Mouse (Mus musculus) Patski (cell line): ENCODE results near the gene Tmem221. TPM values are rescaled to one million over a fixed set of nuclear protein-coding genes. Genes with fewer than 3 reads are reported as not detected.
A peak's percentile ranks its signal among the peaks of the same experiment; 100 is the strongest.
"Not testable (repeated sequence)": the region's sequence is repeated elsewhere in the genome, so short reads cannot be mapped to it uniquely, and the experiment has no call there.

Experiments used
- ATAC-seq: fragments of 100-300 bp; one replicate; pipeline ENCODE4 v1.8.0; 2021
- CTCF ChIA-PET: fragments of 350-600 bp; sonication (Branson Sonifier 250); formaldehyde crosslinking; loops from one replicate; lab custom pipeline; 2022; ENCODE audit warnings: inconsistent platforms; lab: Charles Lee
- POLR2A ChIA-PET: fragments of 350-600 bp; sonication (Branson Sonifier 250); formaldehyde crosslinking; loops from one replicate; lab custom pipeline; 2022; ENCODE audit warnings: antibody characterized with exemption, inconsistent platforms; lab: Charles Lee
- DNase-seq: peaks from one replicate; pipeline ENCODE4 v3.0.0-alpha.2; 2011; ENCODE audit warnings: low read depth, low spot score
- H3K27me3 ChIP-seq: fragments of 371-371 bp; one replicate; pipeline ENCODE4 v1.5.1; 2021
- CTCF ChIP-seq: fragments of 100-300 bp; IDR thresholded peaks from one replicate; pipeline ENCODE4 v1.5.1; 2021
- in situ Hi-C: fragments of 300-500 bp; cut with MboI; formaldehyde crosslinking; loops from 3 replicates; pipeline ENCODE4 v1.11.1; 2018; ENCODE audit warnings: low pct_unique_long_range_greater_than_20kb, mixed read lengths
- polyA plus RNA-seq: library from polyadenylated mRNA; unstranded; gene quantifications from one replicate; pipeline ENCODE4 v1.2.3, GENCODE M21; 2021

Tmem221 gene
- polyA plus RNA-seq, 1 experiment from 2014 or later = 3.4 TPM

DNA sequence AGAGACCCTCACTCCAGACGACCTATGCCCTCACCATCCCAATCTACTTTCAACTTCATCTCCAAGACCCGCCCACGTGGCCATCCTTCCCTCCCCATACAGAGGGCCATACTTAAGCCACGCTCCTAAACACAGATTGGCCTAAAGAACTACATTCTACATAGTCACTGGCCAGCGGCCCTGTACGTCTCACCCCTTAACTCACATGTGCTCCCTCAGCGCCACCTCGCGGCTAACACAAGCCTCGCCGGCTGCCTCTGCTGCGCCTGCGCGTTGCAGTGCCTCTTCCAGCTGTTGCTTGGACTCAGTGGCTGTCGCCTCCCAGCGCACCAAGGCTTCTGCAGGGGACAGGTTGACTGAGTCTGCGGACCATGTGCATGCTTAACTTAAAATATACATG, 37.0 kb downstream of the Tmem221 start:
- peak; percentile 99 for TF ChIP-seq CTCF
- H3K27me3 ChIP-seq = no peaks in the 10 kb centered on the region
- in situ Hi-C loops = loop anchor here (5.0 kb wide), 2 partner anchors 34 to 79 kb away; partner anchors contain the start of genes Ano8 and Gtpbp3
- POLR2A ChIA-PET = no interaction called here
- CTCF ChIA-PET = interaction anchor here (1.1 to 3.8 kb wide), 7 partner anchors 9 to 130 kb away, joined by 3 to 29 read pairs (median 11); partner anchors contain the start of gene Mrpl34
- ATAC-seq (peak; percentile 96), DNase-seq (peak; percentile 66)

DNA sequence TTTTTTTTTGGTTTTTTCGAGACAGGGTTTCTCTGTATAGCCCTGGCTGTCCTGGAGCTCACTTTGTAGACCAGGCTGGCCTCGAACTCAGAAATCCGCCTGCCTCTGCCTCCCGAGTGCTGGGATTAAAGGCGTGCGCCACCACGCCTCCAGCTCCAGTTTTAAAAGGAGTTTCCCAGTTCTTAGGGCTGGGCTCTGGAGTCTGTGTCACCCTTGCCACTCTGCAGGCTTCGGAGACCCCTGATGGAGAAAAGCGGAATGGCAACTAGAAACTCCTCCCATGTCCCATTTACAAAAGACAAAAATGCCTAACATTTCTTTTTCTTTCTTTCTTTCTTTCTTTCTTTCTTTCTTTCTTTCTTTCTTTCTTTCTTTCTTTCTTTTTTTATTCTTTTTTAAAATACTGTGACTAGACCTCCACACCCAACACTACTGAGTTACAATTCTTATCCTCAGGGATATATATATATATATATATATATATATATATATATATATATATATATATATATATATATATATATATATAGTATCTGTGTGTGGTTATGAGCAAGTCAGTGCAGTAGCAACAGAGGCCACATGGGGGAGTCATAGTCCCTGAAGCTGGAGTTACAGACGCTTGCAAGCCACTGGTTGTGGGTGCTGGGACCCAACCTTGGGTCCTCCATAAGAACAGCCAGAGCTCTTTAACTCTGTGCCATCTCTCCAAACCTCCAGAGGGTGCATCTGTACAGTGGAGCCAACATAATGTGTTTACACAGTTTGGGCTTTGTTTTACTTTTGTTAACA, 39.4 kb downstream of the Tmem221 start:
- in situ Hi-C loops, H3K27me3 ChIP-seq, ATAC-seq, DNase-seq: not testable (repeated sequence)
- peak; percentile 44 for TF ChIP-seq CTCF
- CTCF ChIA-PET = interaction anchor here (0.6 to 3.8 kb wide), 17 partner anchors 11 to 76 kb away, joined by 3 to 29 read pairs (median 5); partner anchors contain the start of genes Ano8, Dda1, Mrpl34 and Slc27a1
- POLR2A ChIA-PET = interaction anchor here (0.7 to 0.8 kb wide), 2 partner anchors 23 to 30 kb away, joined by 4 read pairs; no protein-coding TSS in a partner anchor

DNA sequence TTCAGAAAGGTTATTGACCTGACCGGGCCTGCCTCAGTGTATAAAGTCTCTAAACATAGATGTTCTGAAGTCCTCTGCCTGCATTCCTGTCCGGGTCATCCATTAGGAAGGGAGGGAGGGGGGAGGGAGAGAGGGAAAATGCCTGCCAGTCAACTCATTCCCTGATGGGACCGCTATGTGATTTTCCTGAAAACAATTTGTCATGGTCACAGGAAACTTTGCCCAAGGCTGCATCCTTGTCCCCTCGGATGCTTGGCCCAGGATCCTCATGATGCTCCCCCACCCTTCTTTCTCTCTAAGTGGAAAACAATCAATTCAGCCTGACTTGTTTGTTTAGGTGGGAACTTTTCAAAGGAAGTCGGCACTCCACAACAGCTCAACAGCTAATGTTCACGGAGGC, 41.9 kb downstream of the Tmem221 start:
- in situ Hi-C loops = no loop called here
- no peak for DNase-seq
- H3K27me3 ChIP-seq = no peaks in the 10 kb centered on the region
- TF ChIP-seq CTCF = no peak
- POLR2A ChIA-PET = interaction anchor here (0.7 kb wide), 1 partner anchor 20 kb away, joined by 3 read pairs; no protein-coding TSS in a partner anchor
- CTCF ChIA-PET = interaction anchor here (0.6 kb wide), 1 partner anchor 23 kb away, joined by 3 read pairs; no protein-coding TSS in a partner anchor
- no peak for ATAC-seq

DNA sequence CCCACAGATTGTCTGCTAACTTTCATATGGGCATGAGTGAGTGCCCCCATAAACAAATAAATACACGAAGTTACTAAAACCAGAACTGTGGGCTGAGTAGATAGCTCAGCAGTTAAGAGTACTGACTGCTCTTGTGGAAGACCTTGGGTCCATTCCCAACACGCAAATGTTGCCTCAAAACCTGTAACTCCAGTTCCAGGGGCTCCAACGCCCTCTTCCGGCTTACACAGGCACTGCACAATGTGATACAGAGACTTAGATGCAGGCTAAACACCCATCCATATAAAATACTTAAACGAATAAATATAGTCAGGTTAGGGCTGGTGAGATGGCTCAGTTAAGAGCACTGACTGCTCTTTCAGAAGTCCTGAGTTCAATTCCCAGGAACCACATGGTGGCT, 43.6 kb downstream of the Tmem221 start:
- TF ChIP-seq CTCF = no peak
- POLR2A ChIA-PET = no interaction called here
- in situ Hi-C loops = no loop called here
- CTCF ChIA-PET = no interaction called here
- DNase-seq (no peak), ATAC-seq (no peak)
- peaks cover 12% of the 10 kb centered on the region for H3K27me3 ChIP-seq

DNA sequence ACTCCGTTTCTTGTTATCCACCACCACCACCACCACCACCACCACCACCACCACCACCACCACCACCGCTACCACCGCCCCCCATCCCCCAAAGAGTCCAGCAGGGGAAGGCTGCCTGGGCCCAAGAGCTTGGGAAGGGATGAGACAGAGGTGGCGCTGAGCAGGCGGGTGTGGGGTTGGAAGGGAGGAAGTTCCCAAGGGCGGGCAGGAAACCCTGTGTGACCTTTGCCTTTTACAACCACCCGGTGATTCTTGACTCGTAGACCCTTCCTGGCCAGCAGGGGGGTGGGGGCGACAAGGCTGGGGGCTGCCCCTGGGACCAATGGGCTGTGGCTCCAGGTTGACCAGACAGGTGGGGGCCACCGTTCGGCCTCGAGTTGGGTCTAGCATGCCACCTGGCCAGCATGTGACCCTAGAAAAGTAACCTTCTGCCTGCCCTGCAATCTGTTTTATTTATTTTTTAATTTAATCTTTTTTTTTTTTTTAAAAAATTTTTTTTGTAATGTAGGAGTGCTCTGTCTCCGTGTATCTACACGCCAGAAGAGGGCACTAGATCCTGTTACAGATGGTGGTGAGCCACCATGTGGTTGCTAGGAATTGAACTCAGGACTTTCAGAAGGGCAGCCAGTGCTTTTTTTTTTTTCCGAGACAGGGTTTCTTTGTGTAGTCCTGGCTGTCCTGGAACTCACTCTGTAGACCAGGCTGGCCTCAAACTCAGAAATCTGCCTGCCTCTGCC, 45.5 kb downstream of the Tmem221 start:
- H3K27me3 ChIP-seq = peaks cover 16% of the 10 kb centered on the region
- CTCF ChIA-PET = no interaction called here
- POLR2A ChIA-PET = no interaction called here
- no peak for DNase-seq
- no peak for ATAC-seq
- no peak for TF ChIP-seq CTCF
- in situ Hi-C loops = no loop called here

DNA sequence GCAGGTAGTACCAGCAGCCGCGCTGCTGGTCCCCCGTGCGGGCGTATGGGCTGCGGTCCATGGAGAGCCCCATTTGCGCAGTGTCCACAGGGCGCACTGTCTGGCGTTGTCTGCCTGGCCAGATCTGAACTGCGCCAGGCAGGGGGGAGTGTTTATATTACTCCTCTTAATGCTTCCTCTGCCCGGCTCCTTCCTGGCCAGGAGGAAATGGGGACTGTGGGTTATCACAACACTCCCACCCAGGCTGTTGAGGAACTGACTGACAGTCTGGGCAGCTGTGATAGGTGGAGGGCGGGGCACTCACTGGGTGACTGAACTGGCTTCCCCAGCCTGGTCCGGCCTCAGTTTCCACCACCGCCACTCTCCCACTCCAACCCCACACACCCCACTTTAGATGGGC, 47.0 kb downstream of the Tmem221 start, which contains the start of gene Plvap:
Plvap (minus strand) TSS at position 109 of the 400 bp plus-strand sequence.
- no peak for DNase-seq
- in situ Hi-C loops = no loop called here
- H3K27me3 ChIP-seq = peaks cover 24% of the 10 kb centered on the region
- ATAC-seq = no peak
- ChIA-PET CTCF (interaction anchor here (1.1 kb wide), 1 partner anchor 15 kb away, joined by 3 read pairs; no protein-coding TSS in a partner anchor), POLR2A (interaction anchor here (0.7 kb wide), 1 partner anchor 58 kb away, joined by 3 read pairs; no protein-coding TSS in a partner anchor)
- no peak for TF ChIP-seq CTCF

DNA sequence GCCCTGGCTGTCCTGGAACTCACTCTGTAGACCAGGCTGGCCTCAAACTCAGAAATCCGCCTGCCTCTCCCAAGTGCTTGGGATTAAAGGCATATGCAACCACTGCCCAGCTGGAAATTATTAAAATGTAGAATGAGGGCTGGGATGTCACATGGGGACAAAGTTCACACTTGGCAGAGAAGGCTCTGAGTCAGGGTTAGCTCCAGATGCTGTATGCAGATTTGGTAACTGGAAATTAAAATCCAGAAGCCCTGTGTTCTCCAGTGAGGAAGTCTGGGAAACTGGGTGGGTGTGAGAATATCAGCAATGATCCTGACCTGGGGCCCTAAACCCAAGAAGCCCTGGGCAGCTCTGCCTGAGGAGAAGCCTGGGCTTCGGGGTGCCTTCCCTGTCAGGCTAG, 49.4 kb downstream of the Tmem221 start:
- in situ Hi-C loops = no loop called here
- DNase-seq = no peak
- ATAC-seq = no peak
- ChIA-PET POLR2A (interaction anchor here (0.5 to 0.8 kb wide), 2 partner anchors 45 to 97 kb away, joined by 3 to 4 read pairs; partner anchors contain the start of gene Mrpl34), CTCF (interaction anchor here (0.9 to 4.0 kb wide), 4 partner anchors 9 to 13 kb away, joined by 3 to 22 read pairs (median 9); no protein-coding TSS in a partner anchor)
- no peak for TF ChIP-seq CTCF
- H3K27me3 ChIP-seq = peaks cover 24% of the 10 kb centered on the region

DNA sequence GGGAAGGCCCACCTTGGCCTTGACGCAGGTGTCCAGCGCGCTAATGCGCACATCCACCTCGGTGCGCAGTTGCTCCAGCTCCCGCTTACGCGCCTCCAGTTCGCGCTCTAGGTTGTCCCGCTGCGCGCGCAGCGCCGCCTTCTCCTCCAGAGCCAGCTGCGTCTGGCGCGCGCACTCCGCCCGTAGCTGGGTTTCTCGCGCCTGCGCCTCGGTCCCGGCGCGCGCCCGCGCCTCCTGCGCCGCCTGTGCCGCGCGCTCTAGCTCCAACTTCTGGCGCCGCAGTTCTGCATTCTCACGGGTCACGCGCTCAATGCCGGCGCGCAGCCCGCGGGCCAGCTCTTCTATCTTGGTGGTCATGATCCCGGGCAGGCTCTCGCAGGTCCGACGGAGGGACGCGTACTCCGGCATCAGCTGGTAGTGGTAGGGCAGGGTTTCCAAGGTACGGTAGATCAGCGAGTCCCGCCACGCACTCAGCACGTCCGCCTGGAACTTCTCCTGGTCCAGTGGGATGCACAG, 51.0 kb downstream of the Tmem221 start:
- DNase-seq (no peak), ATAC-seq (peak; percentile 17)
- in situ Hi-C loops = no loop called here
- ChIA-PET POLR2A (interaction anchor here (0.8 kb wide), 1 partner anchor 22 kb away, joined by 3 read pairs; no protein-coding TSS in a partner anchor), CTCF (interaction anchor here (0.9 to 4.0 kb wide), 5 partner anchors 9 to 30 kb away, joined by 4 to 22 read pairs (median 9); no protein-coding TSS in a partner anchor)
- peaks cover 24% of the 10 kb centered on the region for H3K27me3 ChIP-seq
- TF ChIP-seq CTCF = no peak

DNA sequence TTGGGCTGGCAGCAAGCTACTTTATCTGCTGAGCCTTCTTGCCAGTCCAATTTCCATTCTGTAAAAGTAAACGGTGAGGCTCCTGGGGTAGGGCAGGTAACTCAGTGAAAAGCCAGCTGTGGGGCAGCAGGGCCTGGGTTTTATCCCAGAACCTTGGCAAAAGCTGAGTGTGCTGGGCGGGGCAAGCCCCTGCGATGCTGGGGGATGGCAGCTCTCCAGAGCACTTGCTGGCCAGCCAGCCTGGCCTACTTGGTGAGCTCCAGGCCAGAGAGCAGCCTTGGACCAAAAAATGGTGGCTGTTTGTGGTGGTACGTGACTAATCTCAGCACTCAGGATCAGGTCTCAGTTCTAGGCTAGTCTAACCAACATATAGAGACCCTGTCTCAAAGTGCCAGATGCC, 52.7 kb downstream of the Tmem221 start:
- H3K27me3 ChIP-seq = peaks cover 16% of the 10 kb centered on the region
- no peak for DNase-seq
- no peak for ATAC-seq
- POLR2A ChIA-PET = interaction anchor here (1.3 kb wide), 1 partner anchor 18 kb away, joined by 4 read pairs; the partner anchor contains the start of gene Gtpbp3
- TF ChIP-seq CTCF = no peak
- CTCF ChIA-PET = interaction anchor here (1.0 to 1.6 kb wide), 4 partner anchors 9 to 25 kb away, joined by 3 to 5 read pairs (median 4); no protein-coding TSS in a partner anchor
- in situ Hi-C loops = no loop called here
